8 mouse cellular contexts compared by ENCODE assay signal in the genomic region with DNA sequence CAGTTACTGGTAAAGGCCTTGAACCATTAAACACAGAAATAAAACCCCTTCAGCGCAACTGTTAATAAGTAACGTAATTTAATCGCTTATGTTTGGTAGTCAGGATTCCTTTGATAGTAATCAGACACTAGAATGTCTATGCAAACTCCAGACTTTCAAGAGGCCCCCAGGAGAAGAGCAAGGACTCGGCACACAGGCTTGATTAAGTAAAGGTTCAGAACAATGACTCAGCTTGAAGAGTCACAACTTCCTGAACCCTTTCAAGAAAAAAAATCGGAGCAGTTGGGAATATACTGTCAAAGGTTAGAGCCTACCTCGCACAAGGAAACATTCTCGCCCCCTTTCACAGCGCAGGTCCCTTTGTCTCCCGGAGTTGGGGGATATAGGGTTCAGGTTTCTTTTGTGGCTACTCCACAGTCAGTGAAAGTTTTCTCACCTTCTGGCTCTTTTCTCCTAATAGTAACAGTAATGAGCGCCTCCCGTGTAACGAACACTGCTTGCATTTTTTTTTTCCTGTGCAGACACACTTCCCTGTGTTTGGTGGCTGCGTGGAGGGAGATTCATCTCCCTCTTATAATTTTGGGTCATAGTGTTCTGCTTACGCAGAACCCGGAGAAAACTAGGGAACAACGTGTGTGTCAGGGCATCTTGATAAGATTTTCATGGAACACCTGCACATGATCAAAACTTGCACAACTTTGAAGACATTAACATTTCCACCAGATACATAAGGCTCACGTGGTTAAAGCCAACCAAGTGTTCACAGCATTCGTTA. TPM values are rescaled to one million over a fixed set of nuclear protein-coding genes. Genes with fewer than 3 reads are reported as not detected.
DNase-seq lines count a peak whose midpoint lies in the region; ATAC-seq and TF ChIP-seq lines count a peak whose summit lies in the region.

No protein-coding gene starts in this region.

- no peak for ATAC-seq in lung, embryonic 14.5 days (ENCODE audit: insufficient read depth)
- no peak for ATAC-seq in hindbrain, embryonic 12.5 days (ENCODE audit: low FRiP score)
- no peak for ATAC-seq in midbrain, embryonic 11.5 days (ENCODE audit: low FRiP score)

- H3K4me1 ChIP-seq in lung, embryonic 14.5 days (ENCODE audit: insufficient read depth), result no peaks in the 10 kb centered on the region; the same call in 1 of the 2 replicates
- peaks cover 12% of the 10 kb centered on the region for H3K4me1 ChIP-seq in hindbrain, embryonic 12.5 days
- H3K4me1 ChIP-seq in midbrain, embryonic 11.5 days (ENCODE audit: control insufficient read depth, insufficient read depth, low read length), result peaks cover 11% of the 10 kb centered on the region

- no peaks in the 10 kb centered on the region for H3K27me3 ChIP-seq in lung, embryonic 14.5 days (ENCODE audit: insufficient read depth, low read length)
- H3K27me3 ChIP-seq in hindbrain, embryonic 12.5 days, result no peaks in the 10 kb centered on the region
- no peaks in the 10 kb centered on the region; the same call in 1 of the 2 replicates for H3K27me3 ChIP-seq in midbrain, embryonic 11.5 days (ENCODE audit: control insufficient read depth, insufficient read depth, low read length)

- peak overlapping the region; percentile 91 for H3K4me2 ChIP-seq in lung, embryonic 14.5 days
- peak overlapping the region; percentile 98 for H3K4me2 ChIP-seq in hindbrain, embryonic 12.5 days (replicated peaks)
- H3K4me2 ChIP-seq in midbrain, embryonic 11.5 days, result peak overlapping the region; percentile 92

- H3K4me3 ChIP-seq in lung, embryonic 14.5 days (ENCODE audit: low read depth, low read length), result peak overlapping the region; percentile 74
- peak overlapping the region; percentile 71 for H3K4me3 ChIP-seq in hindbrain, embryonic 12.5 days
- H3K4me3 ChIP-seq in midbrain, embryonic 11.5 days (ENCODE audit: low read depth, low read length), result peak overlapping the region; percentile 54

- TF ChIP-seq CTCF in lung, embryonic 14.5 days (IDR thresholded peaks at IDR 0.05; ENCODE audit: low read depth), result no peak

- no peaks in the 10 kb centered on the region for H3K9me3 ChIP-seq in lung, embryonic 14.5 days (ENCODE audit: low read depth, low read length)
- H3K9me3 ChIP-seq in hindbrain, embryonic 12.5 days (replicated peaks), result no peaks in the 10 kb centered on the region
- H3K9me3 ChIP-seq in midbrain, embryonic 11.5 days (ENCODE audit: control insufficient read depth, low read length), result no peaks in the 10 kb centered on the region

- peak; percentile 32 for DNase-seq in lung, embryonic 14.5 days
- DNase-seq in lung, postnatal 25 days (ENCODE audit: low spot score), result no peak
- peak; percentile 48 for DNase-seq in c-Kit-positive CD71-positive TER-119-negative erythroid progenitor cells, embryonic 14.5 days (ENCODE audit: low read depth)
- peak; percentile 92 for DNase-seq in midbrain, embryonic 11.5 days (ENCODE audit: low spot score, missing footprints)
- DNase-seq in ovary, adult 18-20 months (ENCODE audit: low spot score), result no peak
- no peak for DNase-seq in cerebellum, postnatal 14 days
- DNase-seq in thymus, adult 18-20 months, result no peak

- peak overlapping the region; percentile 85 for H3K9ac ChIP-seq in lung, embryonic 14.5 days
- H3K9ac ChIP-seq in hindbrain, embryonic 12.5 days, result 0 out of 2 replicates have a peak overlapping the region, but pooled peaks have one; percentile 84
- H3K9ac ChIP-seq in midbrain, embryonic 11.5 days (ENCODE audit: low read length), result peak overlapping the region; percentile 78

- peaks cover 14% of the 10 kb centered on the region; the same call in 1 of the 2 replicates for H3K36me3 ChIP-seq in lung, embryonic 14.5 days (ENCODE audit: insufficient read depth)
- H3K36me3 ChIP-seq in hindbrain, embryonic 12.5 days, result peaks cover 9% of the 10 kb centered on the region
- H3K36me3 ChIP-seq in midbrain, embryonic 11.5 days (ENCODE audit: control insufficient read depth, insufficient read depth, low read length), result no peaks in the 10 kb centered on the region

- WGBS in lung, embryonic 14.5 days, result 16% methylated on average over 18 of the region's 18 CpGs
- 36% methylated on average over 18 of the region's 18 CpGs for WGBS in hindbrain, embryonic 12.5 days
- WGBS in midbrain, embryonic 11.5 days, result 39% methylated on average over 18 of the region's 18 CpGs

- no peak overlapping the region for H3K27ac ChIP-seq in lung, embryonic 14.5 days (ENCODE audit: low read depth)
- no peak overlapping the region for H3K27ac ChIP-seq in hindbrain, embryonic 12.5 days
- H3K27ac ChIP-seq in midbrain, embryonic 11.5 days (ENCODE audit: low read depth, low read length), result no peak overlapping the region

RNA-seq across cellular contexts. Expression of a gene that starts 1.1 kb away (rescaled TPM):
- polyA plus RNA-seq in lung, embryonic 14.5 days (2014; fragmentation: Nextera tagmentation; extraction: Ambion mirVana), result 39.4 and 43.8 TPM in 2 replicates
- polyA plus RNA-seq in hindbrain, embryonic 12.5 days (2016; fragmentation: Nextera tagmentation; extraction: Ambion mirVana), result 19.7 and 24.9 TPM in 2 replicates
- polyA plus RNA-seq in midbrain, embryonic 11.5 days (2014; fragmentation: Nextera tagmentation; extraction: Ambion mirVana), result 29.1 and 29.6 TPM in 2 replicates

RNA-seq across cellular contexts. Expression of a gene that starts 36.8 kb away (rescaled TPM):
- polyA plus RNA-seq in lung, embryonic 14.5 days (2014; fragmentation: Nextera tagmentation; extraction: Ambion mirVana), result 22.1 and 23.8 TPM in 2 replicates
- 31.0 and 31.2 TPM in 2 replicates for polyA plus RNA-seq in hindbrain, embryonic 12.5 days (2016; fragmentation: Nextera tagmentation; extraction: Ambion mirVana)
- polyA plus RNA-seq in midbrain, embryonic 11.5 days (2014; fragmentation: Nextera tagmentation; extraction: Ambion mirVana), result 28.2 and 28.6 TPM in 2 replicates

RNA-seq across cellular contexts. Expression of a gene that starts 58.0 kb away (rescaled TPM):
- polyA plus RNA-seq in lung, embryonic 14.5 days (2014; fragmentation: Nextera tagmentation; extraction: Ambion mirVana), result 32.4 and 34.3 TPM in 2 replicates
- polyA plus RNA-seq in hindbrain, embryonic 12.5 days (2016; fragmentation: Nextera tagmentation; extraction: Ambion mirVana), result 51.4 and 55.2 TPM in 2 replicates
- 43.5 and 52.1 TPM in 2 replicates for polyA plus RNA-seq in midbrain, embryonic 11.5 days (2014; fragmentation: Nextera tagmentation; extraction: Ambion mirVana)

Comparison
In these comparisons a context has a peak if more than half of its experiments do, and no peak if none do; other contexts are left out.
1. DNase-seq: peak in lung, embryonic 14.5 days (single experiment), c-Kit-positive CD71-positive TER-119-negative erythroid progenitor cells, embryonic 14.5 days (single experiment) and midbrain, embryonic 11.5 days (single experiment); none in lung, postnatal 25 days (single experiment), ovary, adult 18-20 months (single experiment), cerebellum, postnatal 14 days (0 of 2) and thymus, adult 18-20 months (0 of 2).
2. Peak in every context shown above with its lines, with median percentiles within 50 percentile points of each other: H3K4me2 ChIP-seq, H3K4me3 ChIP-seq and H3K9ac ChIP-seq.